Mouse (Mus musculus): ENCODE results near the gene C530008M17Rik.

GRCm38 (mm10) chr5:76798043-76798442, 141.7 kb downstream of the C530008M17Rik start:
- TF ChIP-seq CTCF (IDR thresholded peaks at IDR 0.05; ENCODE audit: borderline replicate concordance, extremely low read depth, insufficient read depth, insufficient read length) = no peak
- no peak for TF ChIP-seq POLR2A (IDR thresholded peaks at IDR 0.05; ENCODE audit: borderline replicate concordance, extremely low read depth, insufficient read depth, insufficient read length, poor library complexity, severe bottlenecking)
